In the genomic region with DNA sequence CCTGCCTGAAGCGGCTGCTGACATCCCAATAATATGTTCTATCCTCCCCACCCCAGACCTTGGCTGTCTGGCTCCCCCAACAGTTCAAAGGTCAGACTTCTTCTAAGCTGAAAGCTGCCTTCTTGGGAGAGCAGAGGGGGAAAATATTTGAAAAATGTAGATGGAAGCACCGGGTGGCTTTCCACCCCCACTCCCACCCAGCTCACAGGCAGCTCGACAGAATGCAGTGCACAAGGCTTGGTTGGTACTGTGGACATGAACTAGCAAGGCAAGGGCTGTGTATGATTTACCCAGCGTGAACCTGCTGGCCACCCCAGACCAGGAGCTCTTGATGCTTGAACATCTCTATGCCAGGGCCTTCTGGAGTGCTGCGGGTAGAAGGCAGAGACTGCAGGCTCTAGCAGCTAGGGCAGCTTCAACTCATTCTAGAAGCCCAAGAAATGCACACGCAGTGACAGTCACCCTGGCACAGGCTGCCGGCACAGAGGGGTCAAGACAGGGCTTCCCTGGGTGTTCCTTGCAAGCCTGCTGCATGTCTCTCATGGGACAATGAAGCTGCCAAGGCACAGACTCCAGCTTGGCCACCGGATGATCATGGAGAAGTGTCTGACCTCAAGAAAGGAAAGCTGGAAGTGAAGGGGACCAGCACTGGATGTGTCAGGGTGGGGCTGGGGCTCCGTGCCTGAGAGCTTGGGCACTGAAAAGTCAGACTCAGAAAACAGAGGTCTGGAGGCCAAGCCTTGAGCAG, we compare ENCODE assay signal across 10 mouse cellular contexts. TPM values are rescaled to one million over a fixed set of nuclear protein-coding genes. Genes with fewer than 3 reads are reported as not detected.
DNase-seq lines count a peak whose midpoint lies in the region; ATAC-seq lines count a peak whose summit lies in the region.
"Had no signal": no experiment of that assay in that cellular context is flagged by ENCODE, and none has a peak within 500 bp of the region (broad histone marks: within the 10 kb centered on the region; RNA-seq: fewer than 3 reads in every experiment).

No protein-coding gene starts in this region.

- no peak for ATAC-seq in hindbrain, embryonic 11.5 days (ENCODE audit: low FRiP score)
- ATAC-seq in embryonic facial prominence, embryonic 12.5 days (ENCODE audit: insufficient number of reproducible peaks, insufficient read depth, low FRiP score, low TSS enrichment), result no peak
- no peak for ATAC-seq in limb, embryonic 15.5 days (ENCODE audit: insufficient number of reproducible peaks, low FRiP score, low TSS enrichment, low read depth)

- peak overlapping the region; percentile 73 for H3K27ac ChIP-seq in hindbrain, embryonic 10.5 days
- no peak overlapping the region for H3K27ac ChIP-seq in hindbrain, embryonic 11.5 days (ENCODE audit: low read depth, low read length)
- peak overlapping the region; percentile 47; the same call in 1 of the 2 replicates for H3K27ac ChIP-seq in embryonic facial prominence, embryonic 12.5 days
- peak overlapping the region; percentile 43; the same call in 1 of the 2 replicates for H3K27ac ChIP-seq in limb, embryonic 15.5 days

- H3K27me3 ChIP-seq in hindbrain, embryonic 10.5 days (ENCODE audit: insufficient read depth, poor library complexity, severe bottlenecking), result no peaks in the 10 kb centered on the region
- no peaks in the 10 kb centered on the region for H3K27me3 ChIP-seq in hindbrain, embryonic 11.5 days (ENCODE audit: control insufficient read depth, insufficient read depth, low read length)
- H3K27me3 ChIP-seq in embryonic facial prominence, embryonic 12.5 days, result no peaks in the 10 kb centered on the region
- no peaks in the 10 kb centered on the region for H3K27me3 ChIP-seq in limb, embryonic 15.5 days
- H3K27me3 ChIP-seq: CH12.LX had no signal

- no peaks in the 10 kb centered on the region for H3K9me3 ChIP-seq in hindbrain, embryonic 10.5 days
- H3K9me3 ChIP-seq in hindbrain, embryonic 11.5 days (ENCODE audit: control insufficient read depth, low read length), result no peaks in the 10 kb centered on the region
- H3K9me3 ChIP-seq in embryonic facial prominence, embryonic 12.5 days, result no peaks in the 10 kb centered on the region
- H3K9me3 ChIP-seq in limb, embryonic 15.5 days, result no peaks in the 10 kb centered on the region

- no peak overlapping the region for H3K4me2 ChIP-seq in hindbrain, embryonic 11.5 days (replicated peaks; ENCODE audit: low read depth, low read length)
- H3K4me2 ChIP-seq in embryonic facial prominence, embryonic 12.5 days (replicated peaks), result no peak overlapping the region
- no peak overlapping the region for H3K4me2 ChIP-seq in limb, embryonic 15.5 days

- DNase-seq in hindbrain, embryonic 10.5 days (ENCODE audit: low spot score), result peak; percentile 35
- DNase-seq in hindbrain, embryonic 11.5 days (ENCODE audit: low spot score), result no peak
- DNase-seq in kidney, adult 9 months, result peak; percentile 78
- no peak for DNase-seq in thymus, postnatal 10 days (ENCODE audit: low spot score in 2 of 2)
- no peak for DNase-seq in spleen, postnatal 36 days (ENCODE audit: low spot score in 2 of 2)
- DNase-seq in adrenal gland, adult 8-10 months, result no peak
- DNase-seq: cerebellum, postnatal 10 days had no signal

- no peak overlapping the region for H3K4me3 ChIP-seq in hindbrain, embryonic 10.5 days
- H3K4me3 ChIP-seq in hindbrain, embryonic 11.5 days (ENCODE audit: low read depth, low read length), result no peak overlapping the region
- no peak overlapping the region for H3K4me3 ChIP-seq in embryonic facial prominence, embryonic 12.5 days
- H3K4me3 ChIP-seq in limb, embryonic 15.5 days, result no peak overlapping the region

- WGBS in hindbrain, embryonic 10.5 days, result 76% methylated on average over 9 of the region's 9 CpGs
- WGBS in hindbrain, embryonic 11.5 days, result 65% methylated on average over 9 of the region's 9 CpGs
- 56% methylated on average over 9 of the region's 9 CpGs for WGBS in embryonic facial prominence, embryonic 12.5 days
- WGBS in limb, embryonic 15.5 days, result 49% methylated on average over 9 of the region's 9 CpGs

- H3K9ac ChIP-seq in hindbrain, embryonic 11.5 days (ENCODE audit: low read depth, low read length), result no peak overlapping the region
- H3K9ac ChIP-seq in embryonic facial prominence, embryonic 12.5 days, result no peak overlapping the region
- H3K9ac ChIP-seq in limb, embryonic 15.5 days, result no peak overlapping the region

- no peaks in the 10 kb centered on the region for H3K36me3 ChIP-seq in hindbrain, embryonic 10.5 days
- H3K36me3 ChIP-seq in hindbrain, embryonic 11.5 days (ENCODE audit: control insufficient read depth, insufficient read depth, low read length), result no peaks in the 10 kb centered on the region
- H3K36me3 ChIP-seq in embryonic facial prominence, embryonic 12.5 days, result no peaks in the 10 kb centered on the region
- no peaks in the 10 kb centered on the region for H3K36me3 ChIP-seq in limb, embryonic 15.5 days

- H3K4me1 ChIP-seq in hindbrain, embryonic 10.5 days (replicated peaks), result peaks cover 61% of the 10 kb centered on the region
- H3K4me1 ChIP-seq in hindbrain, embryonic 11.5 days (replicated peaks; ENCODE audit: control insufficient read depth, insufficient read depth, low read length), result 0 out of 2 replicates have a peak, but pooled peaks cover 2% of the 10 kb centered on the region
- peaks cover 72% of the 10 kb centered on the region for H3K4me1 ChIP-seq in embryonic facial prominence, embryonic 12.5 days
- peaks cover 69% of the 10 kb centered on the region for H3K4me1 ChIP-seq in limb, embryonic 15.5 days

RNA-seq across cellular contexts. Expression of a gene that starts 15.1 kb away (rescaled TPM):
- 11.4 and 14.3 TPM in 2 replicates for polyA plus RNA-seq in hindbrain, embryonic 10.5 days (2016; fragmentation: Nextera tagmentation; extraction: Ambion mirVana)
- 11.3 and 11.8 TPM in 2 replicates for polyA plus RNA-seq in hindbrain, embryonic 11.5 days (2014; fragmentation: Nextera tagmentation; extraction: Ambion mirVana)
- polyA plus RNA-seq in embryonic facial prominence, embryonic 12.5 days (2016; fragmentation: Nextera tagmentation; extraction: Ambion mirVana), result 23.1 and 24.2 TPM in 2 replicates
- 11.1 and 15.2 TPM in 2 replicates for polyA plus RNA-seq in limb, embryonic 15.5 days (2015; fragmentation: Nextera tagmentation; extraction: Ambion mirVana)
- 10 to 100 TPM; 27.4 to 46.1 (median 31.9) TPM for total RNA-seq in adrenal gland, adult 8-10 months (2022)

Comparison
In these comparisons a context has a peak if more than half of its experiments do, and no peak if none do; other contexts are left out.
1. DNase-seq: peak in hindbrain, embryonic 10.5 days (single experiment) and kidney, adult 9 months (single experiment); none in hindbrain, embryonic 11.5 days (single experiment), thymus, postnatal 10 days (0 of 2), spleen, postnatal 36 days (0 of 2) and adrenal gland, adult 8-10 months (single experiment).